Mouse (Mus musculus): ENCODE results near the gene Slc25a51. TPM values are rescaled to one million over a fixed set of nuclear protein-coding genes. Genes with fewer than 3 reads are reported as not detected.
A peak's percentile ranks its signal among the peaks of the same experiment; 100 is the strongest.

The Slc25a51 gene
- total RNA-seq (2017), result 53.3 and 55.4 TPM in 2 replicates

DNA sequence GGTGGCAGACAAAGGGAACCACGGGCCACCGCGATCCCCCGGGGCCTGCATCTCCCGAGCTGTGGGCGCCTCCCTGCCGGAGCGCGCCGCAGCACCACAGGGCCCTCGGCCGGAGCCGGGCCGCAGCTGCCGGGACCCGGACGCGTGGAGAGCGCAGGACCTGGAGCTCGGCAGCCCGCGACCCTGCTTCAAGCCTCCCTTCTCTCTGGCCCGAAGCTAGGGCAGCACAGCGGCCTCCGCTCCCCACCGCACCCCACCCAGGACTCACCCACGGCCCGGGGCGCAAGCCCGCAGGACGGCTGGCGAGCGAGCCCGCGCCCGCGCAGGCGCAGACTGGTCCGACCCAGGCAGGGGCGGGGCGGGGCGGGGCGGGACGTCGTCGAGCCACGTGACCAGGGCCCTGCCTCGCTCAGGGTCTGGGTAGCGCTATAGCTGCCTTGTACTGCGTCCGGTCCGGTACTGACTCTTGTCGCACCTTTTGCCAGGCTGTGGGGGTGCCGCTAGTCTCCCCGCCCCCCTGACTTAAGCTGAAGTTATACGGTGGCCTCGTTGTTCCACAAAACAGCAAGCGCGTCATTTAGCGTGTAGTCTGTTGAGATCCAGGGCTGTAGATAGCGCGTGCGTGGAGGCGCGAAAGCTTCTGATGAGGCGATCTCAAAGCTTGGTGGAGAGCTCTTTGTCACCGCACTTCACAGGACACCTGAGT is at the start of gene Slc25a51:
Gene Slc25a51 (minus strand): TSS at position 340 of the 706 bp plus-strand sequence.
- peak; percentile 88 for ATAC-seq (ENCODE audit: extremely low read depth, insufficient number of reproducible peaks, low FRiP score, poor library complexity, severe bottlenecking)

DNA sequence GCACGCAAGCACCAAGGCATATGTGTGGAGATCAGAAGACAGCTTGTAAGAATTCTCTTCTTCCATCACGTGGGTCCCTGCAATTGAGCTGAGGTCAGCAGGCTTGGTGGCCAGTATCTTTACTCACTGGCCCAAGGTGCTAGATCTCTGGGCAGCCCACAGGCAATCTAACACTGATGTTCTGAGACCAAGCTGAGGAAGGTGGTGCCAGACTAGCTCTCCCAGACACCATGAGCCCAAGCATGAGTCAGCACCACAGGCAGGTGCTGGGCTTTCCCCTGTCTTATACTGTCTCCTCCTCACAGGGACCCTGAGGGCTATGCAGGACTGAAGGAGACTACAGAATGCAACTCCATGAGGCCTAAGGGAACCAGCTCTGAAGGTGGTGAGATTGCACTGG is 49.0 kb upstream of the Slc25a51 start:
- ATAC-seq (ENCODE audit: extremely low read depth, insufficient number of reproducible peaks, low FRiP score, poor library complexity, severe bottlenecking), result no peak

- no peak for ATAC-seq (ENCODE audit: extremely low read depth, insufficient number of reproducible peaks, low FRiP score, poor library complexity, severe bottlenecking)
Observed at GRCm38 (mm10) chr4:45455001-45455400, 46.4 kb upstream of the Slc25a51 start.

DNA sequence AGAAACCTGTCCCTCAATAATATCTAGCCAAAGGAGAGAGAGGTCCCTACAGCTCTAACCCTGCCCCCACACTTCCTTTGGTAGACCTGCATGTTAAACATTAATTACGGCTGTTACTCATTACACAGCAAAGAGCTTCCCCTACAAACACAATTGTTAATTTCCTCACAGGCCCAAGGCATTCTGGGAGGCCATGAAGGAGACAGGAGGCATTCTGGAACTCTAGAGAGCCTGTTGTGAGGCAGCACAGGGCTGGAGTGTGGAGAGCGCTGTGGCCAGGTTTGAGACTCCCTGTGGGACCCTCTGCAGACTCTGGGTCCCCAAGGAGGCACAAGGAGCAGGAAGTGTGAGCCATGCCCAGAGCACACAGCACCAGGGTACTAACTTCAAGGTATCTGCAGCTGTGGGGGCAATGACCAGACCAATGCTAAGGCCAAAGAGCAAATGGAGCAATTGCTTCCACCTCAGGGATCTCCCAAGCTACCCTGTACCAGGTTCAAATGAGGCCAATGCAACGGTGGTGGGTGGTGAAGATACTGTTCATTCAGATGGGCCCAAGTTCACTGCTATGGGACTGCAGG is 44.8 kb upstream of the Slc25a51 start:
- no peak for ATAC-seq (ENCODE audit: extremely low read depth, insufficient number of reproducible peaks, low FRiP score, poor library complexity, severe bottlenecking)

DNA sequence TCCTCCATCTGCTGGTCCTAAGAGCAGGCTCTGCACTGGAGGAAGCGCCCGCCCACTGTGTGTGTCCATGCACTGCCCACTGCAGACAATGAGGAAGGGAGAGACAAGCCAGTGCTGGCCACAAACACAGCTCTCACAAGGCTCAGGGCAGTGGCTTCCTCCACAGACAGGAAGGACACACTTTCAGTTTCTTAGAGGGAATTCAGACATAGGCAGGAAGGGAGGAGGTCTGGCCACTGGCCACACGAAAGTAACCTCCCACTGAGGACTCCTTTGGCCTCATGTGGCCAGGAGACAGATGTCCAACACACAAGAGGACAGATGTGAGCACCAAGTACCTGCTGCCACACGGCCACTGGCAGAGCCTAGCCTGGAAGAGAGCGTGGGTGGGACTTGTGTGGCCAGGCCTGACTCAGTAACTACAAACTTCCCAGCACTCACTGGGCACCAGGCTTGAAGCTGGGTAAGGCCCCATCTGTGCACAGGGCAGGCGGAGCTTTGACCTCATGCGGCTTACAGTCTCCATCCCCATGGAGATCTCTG is 44.1 kb upstream of the Slc25a51 start:
- no peak for ATAC-seq (ENCODE audit: extremely low read depth, insufficient number of reproducible peaks, low FRiP score, poor library complexity, severe bottlenecking)

DNA sequence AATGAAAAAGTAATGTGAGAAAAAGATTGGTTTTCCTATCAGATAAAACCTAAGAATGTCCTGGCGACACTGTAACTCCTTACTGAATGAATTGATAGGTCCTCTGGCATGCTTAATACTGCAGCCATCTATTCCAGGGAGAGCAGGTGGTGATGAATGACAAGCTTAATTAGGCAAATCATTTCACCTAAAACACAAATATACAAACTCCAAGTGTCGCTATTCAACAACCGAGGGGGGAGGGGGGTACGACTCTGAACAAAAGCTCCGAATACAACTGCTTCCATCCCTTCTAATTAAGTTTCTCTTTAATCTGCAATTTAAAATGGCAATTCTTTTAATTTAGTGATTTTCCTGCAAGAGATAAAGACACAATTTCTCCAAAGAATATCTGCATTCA is 40.4 kb upstream of the Slc25a51 start:
- no peak for ATAC-seq (ENCODE audit: extremely low read depth, insufficient number of reproducible peaks, low FRiP score, poor library complexity, severe bottlenecking)

GRCm38 (mm10) chr4:45448481-45448880 is 39.9 kb upstream of the Slc25a51 start:
- no peak for ATAC-seq (ENCODE audit: extremely low read depth, insufficient number of reproducible peaks, low FRiP score, poor library complexity, severe bottlenecking)

GRCm38 (mm10) chr4:45447196-45447595 is 38.6 kb upstream of the Slc25a51 start:
- no peak for ATAC-seq (ENCODE audit: extremely low read depth, insufficient number of reproducible peaks, low FRiP score, poor library complexity, severe bottlenecking)

DNA sequence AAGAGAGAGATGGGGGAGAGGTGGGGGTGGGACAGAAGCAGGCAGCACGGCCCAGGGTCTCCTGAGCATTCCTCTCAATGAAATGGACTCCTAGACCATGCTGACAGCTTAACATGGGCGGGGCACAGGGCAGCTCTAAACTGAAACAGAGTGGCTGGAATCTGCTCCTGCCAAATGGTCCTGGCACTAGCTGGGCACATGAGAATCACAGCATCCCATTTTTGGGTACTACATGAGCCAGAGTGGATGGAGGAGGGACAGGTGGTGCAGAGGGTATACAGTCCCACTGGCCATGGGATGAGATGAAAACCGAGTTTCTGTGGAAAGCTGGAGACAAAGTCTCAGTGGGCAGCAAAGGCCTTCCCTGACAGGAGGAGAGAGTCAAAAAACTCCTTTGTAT is 36.7 kb upstream of the Slc25a51 start:
- ATAC-seq (ENCODE audit: extremely low read depth, insufficient number of reproducible peaks, low FRiP score, poor library complexity, severe bottlenecking), result no peak

GRCm38 (mm10) chr4:45444813-45445212 is 36.2 kb upstream of the Slc25a51 start:
- ATAC-seq (ENCODE audit: extremely low read depth, insufficient number of reproducible peaks, low FRiP score, poor library complexity, severe bottlenecking), result no peak

DNA sequence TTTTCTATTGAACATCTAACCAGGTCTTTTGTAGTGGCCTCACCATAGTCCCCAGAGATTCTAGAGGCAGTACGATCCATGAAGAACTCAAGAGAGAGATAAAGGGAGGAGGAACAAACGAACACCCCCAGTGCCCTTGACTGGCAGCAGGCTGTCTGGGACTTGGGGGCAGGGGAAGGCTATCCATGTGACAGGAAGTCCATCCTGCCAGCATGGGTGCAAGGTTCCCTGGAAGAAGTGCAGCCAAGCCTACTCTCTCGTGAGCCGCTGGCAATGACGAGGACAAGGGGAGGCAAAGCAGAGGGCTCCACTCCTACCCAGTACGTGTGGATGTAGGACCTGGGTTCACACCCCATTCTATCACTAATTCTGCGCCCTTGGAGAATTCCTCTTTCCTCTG is 35.1 kb upstream of the Slc25a51 start:
- ATAC-seq (ENCODE audit: extremely low read depth, insufficient number of reproducible peaks, low FRiP score, poor library complexity, severe bottlenecking), result no peak

GRCm38 (mm10) chr4:45442237-45442636 is 33.7 kb upstream of the Slc25a51 start:
- no peak for ATAC-seq (ENCODE audit: extremely low read depth, insufficient number of reproducible peaks, low FRiP score, poor library complexity, severe bottlenecking)

- no peak for ATAC-seq (ENCODE audit: extremely low read depth, insufficient number of reproducible peaks, low FRiP score, poor library complexity, severe bottlenecking)
Observed at GRCm38 (mm10) chr4:45441778-45442177, 33.2 kb upstream of the Slc25a51 start.

GRCm38 (mm10) chr4:45439281-45439680 is 30.7 kb upstream of the Slc25a51 start:
- no peak for ATAC-seq (ENCODE audit: extremely low read depth, insufficient number of reproducible peaks, low FRiP score, poor library complexity, severe bottlenecking)

- ATAC-seq (ENCODE audit: extremely low read depth, insufficient number of reproducible peaks, low FRiP score, poor library complexity, severe bottlenecking), result no peak
Observed at GRCm38 (mm10) chr4:45437010-45437409, 28.4 kb upstream of the Slc25a51 start.

- ATAC-seq (ENCODE audit: extremely low read depth, insufficient number of reproducible peaks, low FRiP score, poor library complexity, severe bottlenecking), result no peak
Observed at GRCm38 (mm10) chr4:45436383-45436913, 27.9 kb upstream of the Slc25a51 start.

GRCm38 (mm10) chr4:45435899-45436298 is 27.3 kb upstream of the Slc25a51 start:
- no peak for ATAC-seq (ENCODE audit: extremely low read depth, insufficient number of reproducible peaks, low FRiP score, poor library complexity, severe bottlenecking)

GRCm38 (mm10) chr4:45434681-45435080 is 26.1 kb upstream of the Slc25a51 start:
- no peak for ATAC-seq (ENCODE audit: extremely low read depth, insufficient number of reproducible peaks, low FRiP score, poor library complexity, severe bottlenecking)

DNA sequence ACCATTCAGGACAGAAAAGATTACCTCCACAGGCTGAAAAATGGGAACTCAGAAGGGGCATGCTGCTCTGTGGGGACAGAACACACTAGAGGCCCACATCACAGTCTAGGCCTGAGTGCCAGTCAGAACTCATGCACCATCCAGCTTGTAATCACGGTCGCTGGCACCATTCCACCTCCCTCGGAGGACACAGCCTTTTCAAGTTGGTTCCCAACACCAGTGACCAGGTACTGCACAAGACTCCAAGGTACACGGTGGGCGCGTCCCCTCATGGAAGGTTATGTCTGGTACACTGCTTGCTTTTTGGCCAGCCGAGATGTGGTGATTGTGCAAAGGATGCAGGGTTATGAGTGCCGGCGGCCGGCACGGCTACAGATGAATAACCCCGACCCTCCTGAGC is 25.5 kb upstream of the Slc25a51 start:
- no peak for ATAC-seq (ENCODE audit: extremely low read depth, insufficient number of reproducible peaks, low FRiP score, poor library complexity, severe bottlenecking)

DNA sequence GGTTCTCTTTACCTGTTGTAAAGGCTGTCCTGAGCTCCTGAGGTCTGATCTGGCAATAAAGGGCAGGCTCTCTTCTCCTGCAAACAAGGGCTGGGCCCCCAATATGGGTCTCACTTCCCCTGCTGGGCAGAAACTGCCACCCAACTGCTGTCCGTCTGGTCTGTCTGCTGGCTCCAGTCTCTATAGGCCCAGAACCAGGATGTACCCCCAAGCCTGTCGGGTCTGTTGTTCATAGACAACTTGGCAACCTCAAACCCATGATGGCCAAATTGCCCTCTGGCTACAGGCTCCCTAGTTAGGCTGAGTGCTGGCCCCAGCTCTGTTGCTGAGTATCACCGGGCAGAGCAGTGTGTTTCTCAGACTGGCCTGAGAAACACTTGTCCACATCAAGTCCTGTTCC is 23.2 kb upstream of the Slc25a51 start:
- no peak for ATAC-seq (ENCODE audit: extremely low read depth, insufficient number of reproducible peaks, low FRiP score, poor library complexity, severe bottlenecking)

All from neutrophil, adult 5-6 weeks (primary cell).